Mouse (Mus musculus) thymus, postnatal 36 days (tissue): Measurements from ENCODE around the gene Mast4.

Experiments
- DNase-seq, 2 experiments: peaks; one replicate each; pipeline ENCODE4 v3.0.0; 2022; ENCODE audit warnings: mixed read lengths in 2 of 2

Mast4 gene

DNA sequence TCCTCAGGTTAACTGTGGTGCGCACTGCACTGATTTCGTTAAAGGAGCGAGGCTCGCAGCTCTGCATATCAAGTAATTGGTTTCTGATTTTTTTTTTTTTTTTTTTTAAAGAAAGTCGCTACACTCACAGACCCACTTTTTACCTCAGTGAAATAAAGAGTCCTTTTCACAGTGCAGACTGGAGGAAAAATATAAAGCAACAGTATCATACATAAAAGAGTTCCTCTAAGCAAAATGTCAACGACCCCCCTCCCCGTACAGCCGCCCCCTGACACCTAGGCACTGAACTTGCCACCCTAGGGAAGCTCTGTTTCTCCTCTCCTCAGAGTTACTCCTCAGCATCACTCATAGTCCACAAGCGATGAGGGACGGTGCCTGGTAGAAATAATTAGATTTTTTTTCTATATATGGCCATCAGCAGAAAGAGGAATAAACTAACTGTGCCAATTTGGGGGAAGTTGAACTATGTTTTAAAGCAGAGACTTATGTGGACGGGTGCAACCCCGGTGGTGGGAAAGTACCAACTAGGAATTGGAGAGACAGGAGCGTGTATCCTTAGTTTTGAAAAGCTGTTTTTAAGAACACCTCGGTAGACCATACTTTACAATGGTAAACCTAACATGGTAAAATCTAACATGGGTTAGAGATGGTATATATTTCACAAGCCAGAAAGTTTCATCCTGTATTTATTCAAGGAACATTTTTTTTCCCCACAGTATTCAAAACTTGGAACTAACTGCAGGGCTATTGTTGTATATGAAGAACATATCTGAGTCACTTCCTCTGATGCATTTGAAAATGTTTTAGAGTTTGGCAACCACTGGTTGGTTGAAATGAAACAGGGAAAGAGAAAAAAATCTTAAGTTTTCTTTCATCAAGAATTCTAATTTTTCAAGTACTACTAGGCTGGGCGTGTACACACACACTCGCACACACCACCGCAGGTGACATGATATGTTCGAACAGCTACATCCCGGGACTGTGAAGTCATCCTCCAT is 375.7 kb downstream of the Mast4 start:
- DNase-seq = no peak

DNA sequence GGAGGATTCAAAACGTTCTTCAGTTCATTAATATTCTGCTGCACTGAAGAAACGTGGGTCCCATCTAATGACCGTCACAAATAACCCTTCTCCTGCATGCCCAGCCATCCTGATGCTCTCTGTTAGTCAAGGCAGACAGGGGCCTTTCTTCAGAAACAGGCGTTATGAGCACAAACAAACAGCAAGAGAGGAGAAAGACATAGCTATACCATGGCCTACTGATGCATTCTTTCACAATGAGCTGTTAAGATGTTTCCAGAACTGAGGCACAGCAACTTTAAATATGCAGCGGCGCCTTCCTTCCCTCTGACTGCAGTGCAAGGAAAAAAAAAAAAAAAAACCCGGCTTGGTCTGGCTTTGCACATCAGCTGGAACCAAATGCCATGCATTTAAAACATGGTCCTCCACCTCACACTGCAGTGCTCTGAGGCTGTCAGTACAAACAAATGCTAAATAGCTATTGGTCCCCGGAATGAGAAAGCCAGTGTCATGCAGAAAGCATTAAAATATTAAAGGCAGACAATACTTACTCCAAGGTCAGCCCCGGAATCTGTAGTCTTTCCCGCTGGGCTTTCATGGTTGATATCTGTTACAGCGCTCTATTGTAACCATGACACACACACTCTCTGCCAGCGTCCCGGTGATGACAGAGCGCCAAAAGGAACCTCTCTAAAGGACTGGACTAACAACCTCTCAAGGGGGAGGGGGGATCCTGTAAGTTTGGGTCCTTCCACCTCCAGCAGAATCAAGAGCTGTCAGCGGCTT is 376.6 kb downstream of the Mast4 start:
- DNase-seq = no peak

DNA sequence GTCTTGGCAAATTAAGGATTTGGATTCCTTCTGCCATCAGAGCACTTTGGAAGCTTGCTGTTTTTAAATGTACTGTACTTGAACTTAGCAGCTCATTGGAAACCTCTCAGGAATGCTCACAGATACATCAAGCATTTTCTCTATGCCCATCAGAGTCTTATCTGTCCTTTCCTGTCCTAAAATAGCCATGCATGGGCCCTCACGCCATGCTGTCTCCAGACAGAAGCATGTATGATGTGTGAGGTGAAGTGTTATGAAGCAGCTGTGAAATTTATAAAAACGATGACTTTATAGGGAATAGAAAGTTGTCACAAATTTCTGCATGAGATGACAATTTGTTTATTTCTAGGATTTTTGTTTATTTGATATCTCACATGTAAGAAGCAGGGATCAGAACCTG is 378.8 kb downstream of the Mast4 start:
- no peak for DNase-seq

DNA sequence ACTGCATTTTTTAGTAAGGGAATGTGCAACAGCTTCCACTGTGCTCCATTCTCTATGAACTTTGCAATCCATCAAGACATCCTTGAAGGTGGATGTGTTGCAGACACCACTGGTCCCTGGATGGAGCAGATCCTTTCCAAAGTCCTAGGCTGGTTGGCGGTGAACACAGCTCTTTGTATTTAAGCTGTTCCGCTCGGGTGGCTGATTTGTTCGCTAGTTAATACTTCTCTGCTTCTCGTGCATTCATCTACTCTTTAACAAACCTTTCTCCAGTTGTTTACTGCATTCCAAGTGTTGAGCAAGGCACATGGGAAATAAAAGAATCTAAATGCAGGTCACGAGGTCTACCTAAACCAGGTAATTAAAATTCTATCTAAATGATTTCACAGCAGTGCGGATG is 384.5 kb downstream of the Mast4 start:
- no peak for DNase-seq

DNA sequence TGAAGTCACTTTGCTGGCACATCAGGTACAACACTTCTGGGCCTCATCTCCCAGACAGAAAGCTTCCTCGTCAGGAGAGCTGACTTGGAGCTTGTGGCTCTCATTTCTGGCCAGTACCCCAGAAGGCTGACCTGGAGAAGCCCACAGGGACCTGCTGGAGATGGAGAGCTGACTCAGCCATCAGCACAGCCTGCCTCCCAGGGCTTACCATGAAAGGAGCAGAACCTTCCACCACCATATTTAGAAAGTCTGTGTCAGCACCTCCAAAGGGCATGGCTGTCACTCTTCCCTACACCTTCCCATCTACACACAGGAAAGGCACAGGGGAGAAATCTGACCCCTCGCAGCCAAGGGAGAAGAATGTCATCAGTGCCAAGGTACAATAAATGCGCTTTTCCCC is 385.3 kb downstream of the Mast4 start:
- DNase-seq = no peak

DNA sequence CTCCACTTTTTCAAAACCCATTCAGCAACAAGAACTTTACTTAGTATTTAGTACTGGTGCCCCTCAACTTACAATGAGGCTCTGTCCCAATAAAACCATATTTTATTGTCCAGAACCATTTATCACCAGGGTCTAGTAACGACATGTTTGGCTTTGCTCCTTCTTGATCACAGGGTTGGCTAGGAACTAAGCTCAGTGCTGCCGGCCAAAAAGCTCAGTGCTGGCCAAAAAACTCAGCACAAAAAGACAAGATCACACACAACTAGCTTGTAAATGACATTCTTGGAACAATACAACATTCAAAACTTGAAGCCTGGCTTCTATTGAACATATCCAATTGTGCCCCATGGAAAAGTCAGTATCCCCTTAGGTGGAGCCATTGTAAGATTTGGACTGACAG is 386.8 kb downstream of the Mast4 start:
- no peak for DNase-seq

DNA sequence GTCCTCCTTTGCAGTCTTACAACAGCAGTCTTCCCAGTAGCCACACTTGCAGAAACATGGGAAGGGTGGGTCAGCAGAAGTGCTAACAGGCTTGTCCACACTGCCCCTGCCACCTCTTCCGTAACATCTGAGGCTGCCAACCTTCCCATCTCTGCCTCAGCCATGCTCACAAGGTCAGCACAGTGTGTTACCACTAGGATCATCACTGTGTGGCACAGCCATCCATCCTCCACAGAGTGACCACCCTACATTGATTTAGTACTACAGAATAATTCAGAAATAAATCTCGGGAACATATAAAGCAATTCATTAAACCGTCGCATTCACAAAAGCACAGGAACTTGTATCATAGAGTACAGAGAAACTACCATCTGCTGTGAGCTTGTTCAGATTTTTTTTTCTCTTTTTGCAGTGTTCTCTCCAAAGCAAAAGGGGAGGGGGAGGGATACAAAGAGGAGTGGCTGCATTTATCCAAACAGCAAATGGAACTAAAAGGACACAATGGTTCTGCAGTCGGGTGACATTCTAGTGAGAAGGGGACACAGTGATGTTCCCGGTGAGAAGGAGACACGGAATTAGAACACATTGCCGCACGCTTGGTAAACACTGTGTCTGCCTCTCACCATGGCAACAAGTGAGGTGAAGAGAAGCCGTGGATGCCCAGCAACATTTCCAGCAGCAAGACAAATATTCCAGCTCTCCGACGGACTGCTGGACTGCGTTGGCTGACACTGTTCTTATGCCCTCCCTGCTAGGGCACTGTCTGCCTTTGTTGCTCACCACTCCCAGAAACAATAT is 388.1 kb downstream of the Mast4 start:
- DNase-seq = no peak

DNA sequence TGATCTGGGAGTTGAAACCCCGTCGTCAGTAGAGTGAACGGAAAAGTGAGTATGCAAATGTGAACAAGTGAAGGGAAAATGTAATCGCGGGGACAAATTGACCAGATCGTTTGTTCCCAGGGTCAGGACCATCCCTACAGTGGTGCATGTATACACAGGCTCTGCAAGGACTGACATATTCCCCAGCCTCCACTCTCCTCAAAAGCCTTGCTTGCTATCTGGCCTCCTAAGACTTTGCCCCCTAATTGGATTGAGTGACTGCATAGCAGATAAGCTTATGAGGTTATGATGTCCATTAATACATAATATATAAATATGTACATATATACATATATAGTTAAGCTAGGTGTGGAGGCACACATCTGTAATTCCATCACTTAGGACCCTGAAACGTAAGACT is 388.8 kb downstream of the Mast4 start:
- no peak for DNase-seq

DNA sequence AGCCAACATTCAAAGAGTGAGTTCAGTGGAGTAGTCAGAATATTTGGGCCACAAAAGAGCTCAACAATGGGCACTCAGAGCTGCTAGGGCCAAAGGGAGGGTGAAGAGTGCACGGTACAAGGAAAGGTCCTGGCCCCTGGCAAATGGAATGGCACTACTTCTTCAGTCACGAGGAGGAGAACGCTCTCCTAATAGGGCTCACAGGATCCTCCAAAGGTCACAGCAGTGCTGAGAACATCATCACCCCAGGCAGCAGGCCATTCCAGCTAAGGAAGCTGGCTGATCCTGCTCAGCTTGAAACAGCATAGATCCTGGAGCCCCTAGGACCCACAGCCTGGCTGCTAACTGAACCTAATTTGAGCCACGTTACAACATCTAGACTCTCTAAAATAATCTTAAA is 389.8 kb downstream of the Mast4 start:
- DNase-seq = no peak

DNA sequence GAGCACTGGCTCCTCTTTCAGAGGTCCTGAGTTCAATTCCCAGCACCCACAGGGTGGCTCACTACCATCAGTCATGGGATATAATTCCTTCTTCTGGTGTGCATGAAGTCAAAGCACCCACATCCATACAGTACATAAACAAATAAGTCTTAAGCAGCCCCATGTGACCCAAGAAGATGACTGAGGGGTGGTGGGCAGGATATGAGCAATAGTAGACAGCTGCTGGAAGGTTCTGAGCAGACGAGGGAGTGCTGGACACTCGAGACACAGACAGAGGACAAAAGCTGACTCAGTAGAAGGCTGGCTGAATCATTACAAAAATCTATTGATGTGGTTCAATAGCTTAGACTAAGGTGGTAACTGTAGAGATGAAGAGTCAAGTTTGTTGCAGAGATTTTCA is 391.7 kb downstream of the Mast4 start:
- DNase-seq = no peak

DNA sequence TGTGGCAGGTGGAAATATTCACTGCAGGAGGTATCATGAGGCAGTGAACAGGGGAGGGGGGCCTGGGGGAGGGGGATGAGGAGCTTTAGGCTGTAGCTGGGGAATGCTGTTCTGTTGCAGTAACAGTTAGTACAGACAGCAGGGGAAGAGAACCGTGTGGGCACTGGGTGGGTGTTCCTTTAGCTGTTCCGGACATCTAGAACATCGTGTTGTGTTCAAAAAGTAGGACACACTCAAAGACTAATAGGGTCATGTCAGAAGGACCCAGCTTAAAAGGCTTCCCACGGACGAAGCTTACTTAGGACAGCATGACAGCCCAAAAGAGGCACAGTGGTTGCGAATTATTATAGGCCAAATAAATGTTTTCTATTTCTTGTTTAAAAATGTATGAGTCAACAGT is 393.8 kb downstream of the Mast4 start:
- DNase-seq = no peak

DNA sequence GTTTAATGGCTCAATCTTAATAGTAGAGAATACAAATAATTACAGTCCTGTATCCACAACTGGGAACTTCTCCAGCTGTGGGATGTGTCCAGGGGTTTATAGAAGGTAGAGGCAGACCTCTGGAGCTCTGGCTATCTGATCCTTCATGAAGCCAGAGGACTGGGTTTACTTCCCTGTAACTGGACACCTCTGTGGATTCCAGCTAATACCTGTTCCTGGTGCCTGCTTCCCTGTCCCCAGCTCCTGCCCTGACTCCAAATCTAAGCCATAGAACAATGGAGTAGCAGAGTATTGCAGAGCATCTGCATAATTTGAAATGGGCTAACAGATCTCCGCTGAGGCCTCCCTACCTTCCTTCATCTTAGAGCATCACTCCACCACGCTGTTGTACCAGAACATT is 398.1 kb downstream of the Mast4 start:
- no peak for DNase-seq

DNA sequence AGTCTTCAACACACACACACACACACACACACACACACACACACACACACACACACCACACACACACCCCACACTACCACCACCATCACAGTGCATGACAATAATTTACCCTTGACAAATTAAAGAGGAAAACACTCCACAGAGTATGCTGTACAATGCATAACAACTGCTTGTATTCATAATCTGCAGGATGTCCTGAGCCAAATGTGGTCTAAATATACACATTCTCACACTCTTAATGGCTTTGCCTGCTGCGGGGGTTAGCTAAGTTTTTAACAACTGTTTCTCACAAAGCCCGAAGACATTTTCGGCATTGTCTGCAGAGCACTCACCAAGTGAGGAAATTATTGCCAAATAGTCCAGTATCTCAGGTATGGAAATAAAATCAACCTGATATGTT is 398.5 kb downstream of the Mast4 start:
- no peak for DNase-seq

DNA sequence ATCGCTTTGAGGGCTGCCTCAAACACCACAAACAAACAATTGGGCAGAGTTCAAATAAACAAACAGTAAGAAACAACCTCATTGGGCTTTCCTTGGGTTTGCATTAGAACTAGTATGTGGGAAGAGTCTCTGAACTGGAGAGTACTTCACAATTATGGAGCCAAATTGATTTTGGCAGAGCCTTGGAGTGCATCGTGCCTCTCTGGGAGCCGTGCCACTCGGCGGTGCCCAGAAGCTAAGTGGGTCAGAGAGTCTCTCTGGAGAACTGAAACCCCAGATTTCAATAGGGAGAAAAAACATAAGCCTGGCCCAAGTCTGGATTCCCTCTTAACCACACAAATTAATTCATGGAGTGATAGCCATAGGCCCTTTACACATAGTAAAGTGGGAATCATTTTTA is 400.6 kb downstream of the Mast4 start:
- no peak for DNase-seq

DNA sequence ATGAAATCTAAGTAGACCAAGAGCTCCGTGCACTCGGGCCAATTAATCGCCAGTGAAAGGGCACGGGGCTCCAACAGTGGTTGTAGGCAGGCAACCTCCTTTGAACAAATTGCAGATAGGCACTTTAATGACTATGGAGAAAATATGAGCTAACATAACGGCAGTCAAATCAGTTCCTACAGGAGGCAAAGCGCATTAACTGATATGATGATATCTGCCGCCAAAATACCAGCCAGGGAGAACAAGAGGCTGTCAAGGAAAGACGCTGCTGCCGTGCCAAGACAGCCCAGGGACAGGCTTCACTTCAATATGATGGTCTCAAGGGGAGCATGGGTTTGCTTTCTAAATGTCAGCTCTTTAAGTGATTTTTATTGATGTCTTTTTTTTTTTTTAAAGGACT is 401.9 kb downstream of the Mast4 start:
- DNase-seq = no peak

DNA sequence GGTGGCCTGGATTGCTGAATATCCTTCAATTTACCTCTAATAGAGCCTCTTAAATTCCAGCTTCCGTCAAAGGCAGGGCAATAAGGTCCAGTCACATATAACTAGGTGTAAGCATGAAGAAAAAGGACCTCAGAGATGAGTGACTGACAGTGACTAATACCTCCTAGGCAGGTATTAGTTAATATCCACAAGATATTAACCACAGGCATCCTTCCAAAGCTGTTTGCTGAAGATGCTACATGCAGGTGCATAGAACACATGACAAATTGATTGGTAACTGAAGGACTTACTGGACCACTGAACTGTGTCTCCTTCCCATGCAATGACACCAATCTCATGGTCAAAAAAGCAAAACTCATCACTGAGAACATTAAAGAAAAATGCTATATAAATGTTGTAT is 402.3 kb downstream of the Mast4 start:
- no peak for DNase-seq

DNA sequence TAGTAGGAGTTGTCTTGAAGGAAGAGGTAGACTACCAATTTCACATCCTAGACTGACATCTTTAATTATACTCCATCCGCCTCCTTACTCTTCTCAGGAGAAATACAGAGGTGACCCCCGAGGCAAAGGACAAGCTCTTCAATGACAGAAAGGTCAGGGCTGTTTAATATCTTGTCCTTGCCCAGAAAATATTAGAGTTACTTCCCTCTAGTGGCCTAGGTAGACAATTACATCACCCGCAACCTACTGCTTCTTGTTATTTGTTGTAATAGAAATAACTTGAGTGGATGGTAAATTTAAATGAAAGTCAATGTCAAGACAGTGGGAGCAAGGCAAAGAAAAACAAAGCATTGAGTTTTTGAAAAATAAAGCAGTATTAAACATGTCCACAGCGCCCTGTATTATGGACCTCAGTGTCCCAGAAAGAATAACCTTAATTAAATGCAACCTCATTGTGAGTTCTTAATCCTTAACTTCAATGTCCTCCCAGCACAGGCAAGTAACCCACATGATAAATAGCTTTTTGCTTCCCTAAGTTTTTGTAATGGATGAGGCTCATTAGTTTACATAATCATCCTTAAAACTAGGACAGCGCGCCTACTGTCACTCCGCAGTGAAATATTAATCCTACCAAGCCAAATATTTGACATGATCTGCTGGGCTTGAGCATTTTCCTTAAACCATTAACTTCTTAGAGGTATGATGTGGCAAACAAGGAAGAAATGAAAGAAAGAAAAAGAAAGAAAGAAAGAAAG is 408.3 kb downstream of the Mast4 start:
- DNase-seq = no peak

DNA sequence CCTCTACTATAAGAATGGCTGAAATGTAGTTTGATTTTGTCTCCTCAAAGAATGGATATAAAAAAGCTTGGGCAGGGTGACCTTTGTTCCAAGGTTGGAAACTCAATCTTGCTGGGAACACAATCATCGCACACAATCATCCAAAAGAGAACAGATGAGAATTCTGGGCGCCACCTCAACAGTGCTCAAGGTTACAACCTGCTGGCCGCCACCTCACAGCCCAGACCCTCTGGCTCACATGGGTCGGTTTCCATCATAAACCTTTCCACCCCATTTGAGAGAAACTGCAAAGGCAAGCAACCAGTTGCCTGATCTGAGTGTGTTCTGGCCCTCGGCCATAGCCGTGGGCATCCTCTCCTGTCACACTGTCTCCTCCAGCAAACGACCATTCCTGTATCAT is 414.6 kb downstream of the Mast4 start:
- no peak for DNase-seq

DNA sequence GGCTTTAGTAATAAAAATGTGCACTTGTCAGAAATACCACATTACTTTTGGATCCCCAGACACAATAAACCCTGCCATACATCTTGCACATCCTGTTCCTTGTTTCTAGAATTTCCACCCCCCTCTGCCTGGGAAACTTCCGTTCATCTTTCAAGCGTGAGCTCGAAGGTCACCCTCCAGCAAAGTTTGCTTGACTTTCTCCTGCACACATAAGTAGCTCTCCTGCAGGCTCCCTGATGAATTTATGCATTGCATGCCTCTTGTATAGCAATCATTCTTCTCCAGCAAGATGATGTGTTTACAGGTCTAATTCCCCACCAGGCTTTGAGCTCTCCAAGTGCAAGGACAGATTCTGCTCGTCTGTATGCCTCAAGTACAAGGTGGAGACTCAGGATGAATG is 415.7 kb downstream of the Mast4 start:
- no peak for DNase-seq

DNA sequence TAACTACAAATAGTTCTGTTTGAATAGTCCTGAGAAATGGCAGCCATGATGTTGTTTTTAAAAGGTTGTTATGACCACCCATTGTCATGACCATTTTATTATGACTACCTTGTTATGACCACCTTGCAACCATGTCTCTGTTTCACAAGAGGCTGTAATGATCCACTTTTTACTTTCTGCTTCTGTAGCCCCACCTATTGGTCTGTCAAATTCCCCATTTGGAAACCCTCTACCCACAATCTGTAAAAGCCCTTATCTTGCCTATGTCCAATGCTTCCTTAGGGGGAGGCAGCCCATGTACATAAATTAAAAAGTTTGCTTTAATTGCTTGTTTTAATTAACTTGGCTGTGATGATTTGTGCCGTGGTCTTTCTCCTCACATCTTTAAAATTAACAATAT is 419.0 kb downstream of the Mast4 start:
- no peak for DNase-seq

DNA sequence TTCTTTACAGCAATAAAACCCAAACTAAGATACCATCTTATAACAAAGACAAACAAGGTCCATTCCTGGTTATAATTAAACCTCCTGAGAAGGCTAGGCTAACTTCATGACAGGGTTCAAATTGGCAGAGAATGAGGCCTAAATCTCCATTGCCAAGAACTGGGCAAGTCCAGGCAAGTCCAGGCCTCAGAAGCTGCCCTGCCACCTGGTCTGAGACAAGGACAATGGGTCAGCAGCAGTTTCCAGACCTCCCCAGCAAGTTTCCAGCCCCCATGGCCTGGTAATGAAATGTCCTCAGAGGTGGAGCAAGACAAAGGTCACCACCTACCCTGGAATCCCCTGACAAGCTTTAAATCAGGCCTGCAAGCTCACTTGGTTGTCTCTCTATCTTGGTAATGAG is 419.5 kb downstream of the Mast4 start:
- no peak for DNase-seq

DNA sequence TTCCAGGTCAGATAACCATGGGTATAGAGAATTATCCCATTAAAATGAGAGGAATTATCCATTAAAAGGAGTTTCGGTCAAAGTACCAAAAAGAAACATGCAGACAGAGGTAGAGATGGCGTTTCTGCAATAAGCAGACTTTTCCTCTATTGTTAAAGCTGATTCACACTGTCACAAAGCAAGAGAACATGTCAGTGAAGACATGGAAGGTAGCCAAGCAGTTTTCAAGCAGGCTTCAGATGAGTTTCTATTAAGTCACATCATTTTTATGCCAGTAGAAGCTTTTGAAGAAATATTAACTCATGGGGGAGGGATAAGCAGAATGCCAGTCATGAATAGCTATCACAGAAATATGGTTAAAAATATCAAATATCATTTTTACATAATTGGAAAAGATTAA is 420.4 kb downstream of the Mast4 start:
- DNase-seq = no peak

DNA sequence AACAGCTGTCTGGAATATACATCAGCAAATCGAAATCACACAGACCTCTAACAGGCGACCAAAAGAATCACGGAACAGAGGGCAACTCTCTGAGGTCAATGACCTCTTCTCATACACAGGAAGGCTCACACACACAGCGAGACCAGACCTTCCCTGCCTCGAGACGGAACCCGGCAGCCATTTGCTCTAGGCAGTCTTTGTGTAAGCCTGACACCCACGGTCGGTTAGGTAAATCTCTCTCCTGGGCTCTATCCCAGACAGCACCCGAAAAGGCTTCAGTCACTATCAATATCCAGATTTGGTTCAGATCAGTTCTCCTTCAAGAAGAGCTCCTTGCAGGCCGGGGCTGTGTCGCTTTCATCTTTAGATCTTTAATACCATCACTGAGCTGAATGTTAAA is 421.4 kb downstream of the Mast4 start:
- no peak for DNase-seq
